Mouse (Mus musculus) lung, postnatal 0 days (tissue): ENCODE measurements around the gene Ror1. TPM values are rescaled to one million over a fixed set of nuclear protein-coding genes. Genes with fewer than 3 reads are reported as not detected.

ENCODE experiments used
- ATAC-seq: fragments of 200-750 bp; cut with Nextera tagmentation; 2 replicates; pipeline ENCODE4 v1.8.0; 2017; ENCODE audit warnings: moderate library complexity
- DNase-seq: peaks from one replicate; pipeline ENCODE4 v3.0.0-alpha.2; 2016; ENCODE audit warnings: low spot score
- H3K27ac ChIP-seq: fragments of 300-500 bp; sonication (generic); 2 replicates; pipeline ENCODE4 v1.5.1; 2014; ENCODE audit warnings: antibody characterized with exemption, mild to moderate bottlenecking, low read length, mixed read lengths
- H3K27me3 ChIP-seq: fragments of 300-500 bp; sonication (generic); replicated peaks from 2 replicates; pipeline ENCODE4 v1.6.1; 2014; ENCODE audit warnings: low read length, mixed read lengths; ENCODE audit not compliant: insufficient read depth
- H3K36me3 ChIP-seq: fragments of 300-500 bp; sonication (generic); 2 replicates; pipeline ENCODE4 v1.6.1; 2014; ENCODE audit warnings: low read length, mixed read lengths; ENCODE audit not compliant: insufficient read depth
- H3K4me1 ChIP-seq: fragments of 300-500 bp; sonication (generic); 2 replicates; pipeline ENCODE4 v1.6.1; 2014; ENCODE audit warnings: antibody characterized with exemption, low read depth, low read length, mixed read lengths; ENCODE audit not compliant: insufficient read depth
- H3K4me2 ChIP-seq: fragments of 300-500 bp; sonication (generic); replicated peaks from 2 replicates; pipeline ENCODE4 v1.6.1; 2014; ENCODE audit warnings: low read depth, mild to moderate bottlenecking, low read length, moderate library complexity, mixed read lengths
- H3K4me3 ChIP-seq: fragments of 300-500 bp; sonication (generic); 2 replicates; pipeline ENCODE4 v1.5.1; 2014; ENCODE audit warnings: low read depth, low read length
- H3K9ac ChIP-seq: fragments of 300-500 bp; sonication (generic); replicated peaks from 2 replicates; pipeline ENCODE4 v1.6.1; 2014; ENCODE audit warnings: low read depth, mild to moderate bottlenecking
- H3K9me3 ChIP-seq: fragments of 300-500 bp; sonication (generic); 2 replicates; pipeline ENCODE4 v1.6.1; 2016; ENCODE audit warnings: low read length, mixed read lengths
- CTCF ChIP-seq: IDR thresholded peaks from 2 replicates; pipeline ENCODE4 v1.5.1; 2016; ENCODE audit warnings: antibody characterized with exemption, mild to moderate bottlenecking
- EP300 ChIP-seq: IDR thresholded peaks from 2 replicates; pipeline ENCODE4 v1.6.1; 2016; ENCODE audit warnings: antibody characterized with exemption, mild to moderate bottlenecking, control low read depth
- WGBS: fragments of 180-500 bp; shearing (Covaris S2); extraction: QIAGEN DNeasy Blood & Tissue Kit; methylation state at CpG from one replicate; pipeline ENCODE4 v1.1.7; 2014; 5-methylcytosine and 5-hydroxymethylcytosine counted together
- polyA plus RNA-seq: library from polyadenylated mRNA; unstranded; fragments of >200 nt; fragmentation: Nextera tagmentation; extraction: Ambion mirVana; gene quantifications from 2 replicates; pipeline ENCODE4 v1.2.1, GENCODE M21; 2015

Gene Ror1
- polyA plus RNA-seq, 1 experiment from 2014 or later = 6.2 TPM

GRCm38 (mm10) chr4:100253401-100253800, 157.8 kb downstream of the Ror1 start:
- Histone ChIP-seq H3K9me3 (no peaks in the 10 kb centered on the region), H3K4me1 (peaks cover 2% of the 10 kb centered on the region; the same call in 1 of the 2 replicates), H3K4me3 (no peak overlapping the region), H3K27ac (no peak overlapping the region), H3K36me3 (no peaks in the 10 kb centered on the region), H3K4me2 (no peak overlapping the region), H3K27me3 (no peaks in the 10 kb centered on the region), H3K9ac (no peak overlapping the region)
- ATAC-seq (no peak), DNase-seq (no peak)
- 87% methylated on average over 9 of the region's 9 CpGs for WGBS
- no peak for TF ChIP-seq EP300
- no peak for TF ChIP-seq CTCF

GRCm38 (mm10) chr4:100253831-100254230, 158.2 kb downstream of the Ror1 start:
- Histone ChIP-seq H3K4me1 (no peaks in the 10 kb centered on the region; the same call in 1 of the 2 replicates), H3K27me3 (no peaks in the 10 kb centered on the region), H3K27ac (no peak overlapping the region), H3K4me2 (no peak overlapping the region), H3K9ac (no peak overlapping the region), H3K36me3 (no peaks in the 10 kb centered on the region), H3K9me3 (no peaks in the 10 kb centered on the region), H3K4me3 (no peak overlapping the region)
- DNase-seq (no peak), ATAC-seq (no peak)
- WGBS = 81% methylated on average over 7 of the region's 7 CpGs
- TF ChIP-seq EP300 (no peak), CTCF (no peak)

- Histone ChIP-seq H3K9ac (no peak overlapping the region), H3K4me1 (no peaks in the 10 kb centered on the region; the same call in 1 of the 2 replicates), H3K27me3 (no peaks in the 10 kb centered on the region), H3K36me3 (no peaks in the 10 kb centered on the region), H3K27ac (no peak overlapping the region), H3K9me3 (no peaks in the 10 kb centered on the region), H3K4me2 (no peak overlapping the region), H3K4me3 (no peak overlapping the region)
- ATAC-seq (peak; percentile 77), DNase-seq (peak; percentile 70)
- TF ChIP-seq EP300 = 0 out of 2 replicates have a peak, but pooled peaks have one; percentile 13
- no peak for TF ChIP-seq CTCF
- WGBS = 51% methylated on average over 5 of the region's 5 CpGs
Observed at GRCm38 (mm10) chr4:100258462-100258861, 162.9 kb downstream of the Ror1 start.

- 96% methylated on average over 1 of the region's 1 CpGs for WGBS
- no peak for ATAC-seq
- Histone ChIP-seq H3K9ac (no peak overlapping the region), H3K27ac (no peak overlapping the region), H3K4me1 (no peaks in the 10 kb centered on the region), H3K4me3 (no peak overlapping the region), H3K27me3 (no peaks in the 10 kb centered on the region), H3K4me2 (no peak overlapping the region), H3K9me3 (no peaks in the 10 kb centered on the region), H3K36me3 (no peaks in the 10 kb centered on the region)
- DNase-seq = no peak
- no peak for TF ChIP-seq CTCF
Observed at GRCm38 (mm10) chr4:100263917-100264316, 168.3 kb downstream of the Ror1 start.

- Histone ChIP-seq H3K4me1 (no peaks in the 10 kb centered on the region), H3K27me3 (no peaks in the 10 kb centered on the region)
Observed at GRCm38 (mm10) chr4:100271059-100271735, 175.6 kb downstream of the Ror1 start.

GRCm38 (mm10) chr4:100271736-100272127, 176.1 kb downstream of the Ror1 start:
- TF ChIP-seq EP300 (no peak), CTCF (no peak)
- ATAC-seq = peak; percentile 62; the same call in 1 of the 2 replicates
- H3K9me3 ChIP-seq = no peaks in the 10 kb centered on the region

More at GRCm38 (mm10) chr4:100271059-100271735, 175.6 kb downstream of the Ror1 start:
- TF ChIP-seq EP300 (no peak), CTCF (no peak)
- DNase-seq (peak; percentile 60), ATAC-seq (peak; percentile 56; the same call in 1 of the 2 replicates)
- Histone ChIP-seq H3K9ac (no peak overlapping the region), H3K9me3 (no peaks in the 10 kb centered on the region), H3K4me2 (no peak overlapping the region), H3K4me3 (no peak overlapping the region), H3K36me3 (no peaks in the 10 kb centered on the region), H3K27ac (no peak overlapping the region)
- 48% methylated on average over 10 of the region's 10 CpGs for WGBS

More at GRCm38 (mm10) chr4:100271736-100272127, 176.1 kb downstream of the Ror1 start:
- Histone ChIP-seq H3K9ac (no peak overlapping the region), H3K27me3 (no peaks in the 10 kb centered on the region), H3K4me1 (no peaks in the 10 kb centered on the region), H3K4me2 (0 out of 2 replicates have a peak overlapping the region, but pooled peaks have one; percentile 3), H3K27ac (no peak overlapping the region), H3K4me3 (no peak overlapping the region), H3K36me3 (no peaks in the 10 kb centered on the region)
- DNase-seq = peak; percentile 48
- 56% methylated on average over 6 of the region's 6 CpGs for WGBS
